Mouse (Mus musculus): ENCODE results near the gene Ppp2r5a. TPM values are rescaled to one million over a fixed set of nuclear protein-coding genes. Genes with fewer than 3 reads are reported as not detected.

Gene Ppp2r5a
- polyA plus RNA-seq, 1 experiment from 2014 or later: 11.3 TPM

DNA sequence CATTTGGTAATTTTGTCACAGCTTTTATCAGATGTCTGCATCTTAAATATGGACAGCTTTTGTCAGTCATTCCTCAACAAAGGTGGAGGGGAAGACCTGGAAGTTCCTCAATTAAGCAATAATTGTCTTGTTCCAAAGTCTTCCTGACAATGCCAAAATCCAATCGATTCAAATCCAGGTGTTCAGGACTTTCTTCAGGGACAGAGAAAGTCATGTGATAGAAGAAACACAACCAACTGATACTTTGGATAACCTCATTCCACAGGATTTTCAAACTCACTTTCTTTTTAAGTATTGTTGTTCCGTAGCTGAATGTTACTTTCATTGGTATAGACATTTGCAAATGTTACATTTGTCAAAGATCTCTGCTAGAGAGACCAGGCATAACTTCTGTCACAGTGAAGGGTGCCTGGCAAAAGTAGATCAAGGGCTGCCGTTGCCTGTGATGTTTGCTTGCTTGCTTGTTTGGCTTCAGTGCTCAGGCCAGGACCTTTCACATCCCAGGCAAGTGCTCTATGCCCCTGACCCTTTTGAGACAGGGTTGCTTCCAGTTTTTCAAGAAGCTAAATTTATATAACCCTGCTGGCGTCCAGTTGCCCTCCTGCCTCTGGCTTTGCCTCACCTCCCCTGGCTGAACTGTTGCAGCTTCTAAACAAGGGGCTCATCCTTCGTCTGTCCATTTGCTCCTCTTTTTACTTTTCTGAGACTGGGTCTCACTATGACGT lies 10.8 kb upstream of the Ppp2r5a start:
- WGBS (ENCODE audit: insufficient replicate concordance): 37% methylated on average over 6 of the region's 6 CpGs
- no peak overlapping the region for H3K4me3 ChIP-seq (ENCODE audit: low read depth, low read length)
- H3K27me3 ChIP-seq (ENCODE audit: control insufficient read depth, insufficient read depth, low read depth, low read length): no peaks in the 10 kb centered on the region
- H3K4me2 ChIP-seq (ENCODE audit: low read depth, low read length): no peak overlapping the region
- H3K4me1 ChIP-seq (ENCODE audit: control insufficient read depth, low read depth, low read length): peaks cover 5% of the 10 kb centered on the region
- ATAC-seq (ENCODE audit: low read depth): peak; percentile 48
- no peak overlapping the region for H3K27ac ChIP-seq (ENCODE audit: low read length)
- no peaks in the 10 kb centered on the region for H3K36me3 ChIP-seq (ENCODE audit: control insufficient read depth, insufficient read depth)
- no peaks in the 10 kb centered on the region for H3K9me3 ChIP-seq (replicated peaks; ENCODE audit: control insufficient read depth, low read length)
- no peak overlapping the region for H3K9ac ChIP-seq (ENCODE audit: low read depth, low read length)

DNA sequence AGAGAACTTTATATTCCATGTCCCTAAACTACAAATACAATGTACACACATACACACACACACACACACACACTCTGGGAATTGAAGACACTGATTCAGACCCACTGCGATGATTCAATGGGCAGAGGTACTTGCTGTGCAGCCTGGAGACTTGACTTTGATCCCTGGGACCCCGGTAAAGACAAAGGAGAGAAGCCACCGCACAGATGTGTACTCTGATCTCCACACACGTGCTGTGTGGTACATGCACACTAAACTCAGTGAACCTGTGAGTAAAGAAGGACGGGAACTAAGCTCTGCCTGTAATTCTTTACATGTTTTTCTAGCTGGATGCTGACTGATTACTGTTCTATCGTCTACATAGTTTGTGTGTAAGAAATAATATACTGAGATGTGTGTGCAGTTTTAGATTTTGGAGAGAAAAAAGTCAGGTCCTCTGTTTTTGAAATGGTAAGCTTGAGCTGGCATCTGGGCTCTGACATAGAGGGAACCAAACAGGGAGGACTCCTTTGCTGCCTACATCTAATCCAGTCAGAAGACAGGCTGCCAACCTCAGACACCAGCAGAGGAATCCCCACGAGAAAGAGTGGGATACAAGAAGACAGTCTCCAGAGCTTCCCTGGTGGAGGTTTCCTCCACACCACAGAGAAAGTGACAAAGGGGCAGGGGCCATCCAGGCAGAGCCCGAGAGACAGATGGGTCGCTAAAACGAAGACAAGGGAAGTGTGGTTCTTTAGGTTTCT lies 7.4 kb upstream of the Ppp2r5a start:
- H3K4me2 ChIP-seq (ENCODE audit: low read depth, low read length): no peak overlapping the region
- no peak overlapping the region for H3K27ac ChIP-seq (ENCODE audit: low read length)
- ATAC-seq (ENCODE audit: low read depth): no peak
- H3K9me3 ChIP-seq (replicated peaks; ENCODE audit: control insufficient read depth, low read length): no peaks in the 10 kb centered on the region
- WGBS (ENCODE audit: insufficient replicate concordance): 38% methylated on average over 10 of the region's 10 CpGs
- H3K27me3 ChIP-seq (ENCODE audit: control insufficient read depth, insufficient read depth, low read depth, low read length): no peaks in the 10 kb centered on the region
- no peak overlapping the region for H3K9ac ChIP-seq (ENCODE audit: low read depth, low read length)
- H3K4me3 ChIP-seq (ENCODE audit: low read depth, low read length): no peak overlapping the region
- no peaks in the 10 kb centered on the region for H3K36me3 ChIP-seq (ENCODE audit: control insufficient read depth, insufficient read depth)
- no peaks in the 10 kb centered on the region; the same call in 1 of the 2 replicates for H3K4me1 ChIP-seq (ENCODE audit: control insufficient read depth, low read depth, low read length)

- Histone ChIP-seq H3K27ac (ENCODE audit: low read length) (no peak overlapping the region), H3K4me3 (ENCODE audit: low read depth, low read length) (no peak overlapping the region), H3K4me2 (ENCODE audit: low read depth, low read length) (no peak overlapping the region), H3K9ac (ENCODE audit: low read depth, low read length) (no peak overlapping the region), H3K9me3 (replicated peaks; ENCODE audit: control insufficient read depth, low read length) (no peaks in the 10 kb centered on the region), H3K4me1 (ENCODE audit: control insufficient read depth, low read depth, low read length) (no peaks in the 10 kb centered on the region; the same call in 1 of the 2 replicates), H3K27me3 (ENCODE audit: control insufficient read depth, insufficient read depth, low read depth, low read length) (no peaks in the 10 kb centered on the region), H3K36me3 (ENCODE audit: control insufficient read depth, insufficient read depth) (no peaks in the 10 kb centered on the region)
- ATAC-seq (ENCODE audit: low read depth): no peak
- WGBS (ENCODE audit: insufficient replicate concordance): 50% methylated on average over 12 of the region's 12 CpGs
Measured at GRCm38 (mm10) chr1:191407246-191407645, 4.2 kb upstream of the Ppp2r5a start.

- H3K27ac ChIP-seq (ENCODE audit: low read length): no peak overlapping the region
- no peaks in the 10 kb centered on the region; the same call in 1 of the 2 replicates for H3K4me1 ChIP-seq (ENCODE audit: control insufficient read depth, low read depth, low read length)
- 74% methylated on average over 8 of the region's 8 CpGs for WGBS (ENCODE audit: insufficient replicate concordance)
- ATAC-seq (ENCODE audit: low read depth): no peak
- no peaks in the 10 kb centered on the region for H3K9me3 ChIP-seq (replicated peaks; ENCODE audit: control insufficient read depth, low read length)
- no peak overlapping the region for H3K4me2 ChIP-seq (ENCODE audit: low read depth, low read length)
- H3K36me3 ChIP-seq (ENCODE audit: control insufficient read depth, insufficient read depth): no peaks in the 10 kb centered on the region
- no peaks in the 10 kb centered on the region for H3K27me3 ChIP-seq (ENCODE audit: control insufficient read depth, insufficient read depth, low read depth, low read length)
- H3K4me3 ChIP-seq (ENCODE audit: low read depth, low read length): no peak overlapping the region
- no peak overlapping the region for H3K9ac ChIP-seq (ENCODE audit: low read depth, low read length)
Measured at GRCm38 (mm10) chr1:191406516-191406915, 3.4 kb upstream of the Ppp2r5a start.

DNA sequence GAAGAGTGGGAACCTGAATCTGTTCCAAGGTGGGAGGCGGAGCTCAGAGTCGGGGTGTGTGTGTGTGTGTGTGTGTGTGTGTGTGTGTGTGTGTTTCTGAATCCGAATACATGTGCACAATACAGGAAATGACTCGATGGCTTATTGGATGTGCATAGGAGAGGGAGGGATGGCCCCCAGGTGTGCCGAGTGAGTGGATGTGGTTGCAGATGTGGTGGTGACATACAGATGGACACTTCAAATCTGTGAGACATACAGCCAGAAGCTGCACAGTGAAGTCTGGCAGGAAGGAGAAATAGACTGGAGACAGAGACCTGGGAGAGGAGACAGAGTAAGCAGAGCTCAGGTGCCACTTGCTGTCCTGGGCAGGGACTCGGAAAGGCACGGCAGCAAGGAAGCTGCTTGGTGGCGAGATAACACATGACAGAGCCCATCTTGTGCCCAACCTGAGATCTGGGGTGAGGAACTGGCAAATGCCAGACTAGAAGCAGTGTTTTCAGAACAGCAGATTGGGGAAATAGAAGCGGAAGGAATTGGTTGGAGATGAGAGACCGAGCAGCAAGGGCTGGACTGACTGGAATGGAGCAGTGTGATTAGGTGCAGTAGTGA lies 1.8 kb upstream of the Ppp2r5a start:
- Histone ChIP-seq H3K4me2 (ENCODE audit: low read depth, low read length) (no peak overlapping the region), H3K4me3 (ENCODE audit: low read depth, low read length) (no peak overlapping the region), H3K4me1 (ENCODE audit: control insufficient read depth, low read depth, low read length) (no peaks in the 10 kb centered on the region; the same call in 1 of the 2 replicates), H3K9ac (ENCODE audit: low read depth, low read length) (no peak overlapping the region), H3K27me3 (ENCODE audit: control insufficient read depth, insufficient read depth, low read depth, low read length) (no peaks in the 10 kb centered on the region), H3K27ac (ENCODE audit: low read length) (no peak overlapping the region), H3K9me3 (replicated peaks; ENCODE audit: control insufficient read depth, low read length) (no peaks in the 10 kb centered on the region), H3K36me3 (ENCODE audit: control insufficient read depth, insufficient read depth) (no peaks in the 10 kb centered on the region)
- WGBS (ENCODE audit: insufficient replicate concordance): 52% methylated on average over 10 of the region's 10 CpGs
- no peak for ATAC-seq (ENCODE audit: low read depth)

DNA sequence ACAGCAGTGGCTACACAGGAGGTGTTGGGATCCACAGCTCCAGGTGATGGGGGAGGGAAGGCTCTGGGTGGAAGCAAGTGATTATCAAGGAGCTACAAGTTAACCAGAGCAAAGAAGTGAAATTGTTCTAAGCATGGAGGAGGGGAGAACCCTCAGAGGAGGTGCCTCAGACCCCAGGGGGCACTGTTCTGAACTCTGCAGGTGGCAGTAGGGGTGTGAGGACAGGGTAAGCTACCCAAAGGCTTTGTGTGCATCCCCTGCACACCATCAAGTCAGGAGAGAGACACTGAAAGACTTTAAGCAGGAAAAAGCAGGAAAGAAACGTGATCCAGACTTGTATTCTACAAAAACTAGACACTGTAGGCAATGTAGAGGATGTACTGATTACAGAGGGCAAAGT lies 1.2 kb upstream of the Ppp2r5a start:
- WGBS (ENCODE audit: insufficient replicate concordance): 29% methylated on average over 1 of the region's 1 CpGs
- Histone ChIP-seq H3K4me1 (ENCODE audit: control insufficient read depth, low read depth, low read length) (no peaks in the 10 kb centered on the region), H3K27ac (ENCODE audit: low read length) (no peak overlapping the region), H3K9me3 (replicated peaks; ENCODE audit: control insufficient read depth, low read length) (no peaks in the 10 kb centered on the region), H3K36me3 (ENCODE audit: control insufficient read depth, insufficient read depth) (no peaks in the 10 kb centered on the region), H3K4me3 (ENCODE audit: low read depth, low read length) (no peak overlapping the region), H3K4me2 (ENCODE audit: low read depth, low read length) (no peak overlapping the region), H3K27me3 (ENCODE audit: control insufficient read depth, insufficient read depth, low read depth, low read length) (no peaks in the 10 kb centered on the region), H3K9ac (ENCODE audit: low read depth, low read length) (no peak overlapping the region)
- ATAC-seq (ENCODE audit: low read depth): no peak

GRCm38 (mm10) chr1:191402506-191402905 lies 566 bp downstream of the Ppp2r5a start:
- H3K9me3 ChIP-seq (replicated peaks; ENCODE audit: control insufficient read depth, low read length): no peaks in the 10 kb centered on the region
- H3K4me3 ChIP-seq (ENCODE audit: low read depth, low read length): no peak overlapping the region
- 36% methylated on average over 7 of the region's 7 CpGs for WGBS (ENCODE audit: insufficient replicate concordance)
- no peak overlapping the region for H3K4me2 ChIP-seq (ENCODE audit: low read depth, low read length)
- no peak overlapping the region for H3K9ac ChIP-seq (ENCODE audit: low read depth, low read length)
- no peaks in the 10 kb centered on the region for H3K36me3 ChIP-seq (ENCODE audit: control insufficient read depth, insufficient read depth)
- peaks cover 3% of the 10 kb centered on the region for H3K4me1 ChIP-seq (ENCODE audit: control insufficient read depth, low read depth, low read length)
- ATAC-seq (ENCODE audit: low read depth): no peak
- no peaks in the 10 kb centered on the region for H3K27me3 ChIP-seq (ENCODE audit: control insufficient read depth, insufficient read depth, low read depth, low read length)
- H3K27ac ChIP-seq (ENCODE audit: low read length): 0 out of 2 replicates have a peak overlapping the region, but pooled peaks have one; percentile 41

DNA sequence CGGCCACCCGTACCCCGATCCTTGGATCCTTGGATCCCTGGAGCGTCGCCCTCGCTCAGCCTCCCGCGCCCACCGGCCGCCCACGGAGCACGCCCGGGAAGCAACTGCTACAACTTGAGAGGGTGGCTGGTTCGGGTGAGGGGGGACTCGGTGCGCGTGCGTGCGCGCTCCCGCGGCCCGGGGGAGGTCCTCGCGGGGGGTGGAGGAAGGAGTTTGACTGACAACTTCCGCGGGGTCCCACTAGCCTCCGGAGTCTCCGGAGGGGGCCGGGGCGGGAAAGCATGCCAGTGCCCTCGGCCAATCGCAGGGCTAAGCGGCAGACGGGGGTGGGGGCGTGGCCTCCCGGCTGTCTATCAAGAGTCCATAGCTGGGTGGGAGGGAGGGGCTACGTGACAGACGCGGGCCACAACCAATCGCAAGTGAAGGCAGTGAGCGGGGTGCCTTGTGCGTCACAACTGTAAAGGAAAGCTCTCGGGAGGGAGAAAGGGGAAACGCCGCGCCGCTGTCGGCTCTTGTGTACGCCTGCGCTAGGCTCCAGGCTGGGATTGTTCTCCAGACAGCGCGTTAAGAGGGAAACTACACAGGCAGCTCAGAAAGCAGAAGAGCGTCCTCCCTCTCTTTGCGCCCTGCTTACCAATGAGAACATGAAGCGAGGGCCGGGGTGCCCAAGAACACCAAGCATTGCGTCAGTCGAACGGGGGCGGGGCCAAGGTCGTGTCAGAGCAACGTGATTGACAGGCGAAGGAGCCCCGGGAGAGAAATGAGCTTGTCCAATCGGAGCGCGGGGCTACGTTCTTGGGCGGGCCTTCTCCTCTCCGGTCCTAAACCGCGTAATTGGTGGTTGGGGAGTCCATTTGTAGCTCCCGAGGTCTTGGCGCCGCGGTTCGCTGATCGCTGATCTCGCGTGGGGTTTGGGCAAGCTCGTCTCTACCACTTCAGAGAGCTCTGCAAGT lies 5.9 kb downstream of the Ppp2r5a start:
- peak; percentile 92 for ATAC-seq (ENCODE audit: low read depth)
- Histone ChIP-seq H3K4me2 (ENCODE audit: low read depth, low read length) (peak overlapping the region; percentile 93), H3K4me1 (ENCODE audit: control insufficient read depth, low read depth, low read length) (peaks cover 13% of the 10 kb centered on the region), H3K27ac (ENCODE audit: low read length) (peak overlapping the region; percentile 96), H3K9me3 (replicated peaks; ENCODE audit: control insufficient read depth, low read length) (no peaks in the 10 kb centered on the region), H3K27me3 (ENCODE audit: control insufficient read depth, insufficient read depth, low read depth, low read length) (no peaks in the 10 kb centered on the region), H3K36me3 (ENCODE audit: control insufficient read depth, insufficient read depth) (no peaks in the 10 kb centered on the region), H3K4me3 (ENCODE audit: low read depth, low read length) (peak overlapping the region; percentile 92), H3K9ac (ENCODE audit: low read depth, low read length) (peak overlapping the region; percentile 96)
- under 1% methylated on average over 79 of the region's 82 CpGs for WGBS (ENCODE audit: insufficient replicate concordance)

All from liver, embryonic 16.5 days (tissue).